Mouse (Mus musculus) 3T3-L1 (cell line): ENCODE results near the gene Gm7544.
"Not testable (repeated sequence)": the region's sequence is repeated elsewhere in the genome, so short reads cannot be mapped to it uniquely, and the experiment has no call there.

Experiments used
- DNase-seq: peaks from one replicate; pipeline ENCODE4 v3.0.0-alpha.2; 2015; ENCODE audit warnings: low read depth, low spot score

The Gm7544 gene

DNA sequence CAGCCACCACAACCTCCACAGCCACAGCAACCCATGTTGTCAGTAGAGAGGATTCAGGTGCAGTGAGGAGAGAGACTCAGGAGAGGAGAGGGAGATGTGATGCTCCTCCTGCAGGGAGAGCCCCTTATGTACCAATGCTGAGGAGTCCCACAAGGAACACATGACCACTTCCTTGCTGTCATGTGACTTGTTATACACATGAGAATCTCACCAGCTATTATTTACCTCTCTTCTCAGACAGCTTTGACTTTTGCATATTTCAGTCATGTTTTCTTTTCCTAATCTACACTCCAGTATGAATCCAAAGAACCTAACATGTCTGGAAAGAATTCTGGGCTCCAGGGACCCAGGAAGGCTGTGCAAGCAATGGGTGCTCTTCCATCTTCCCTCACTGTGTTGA is at the start of gene Gm7544:
Gene Gm7544 (minus strand): TSS at position 101 of the 400 bp plus-strand sequence.
- DNase-seq, result not testable (repeated sequence)

- DNase-seq, result not testable (repeated sequence)
Observed at GRCm38 (mm10) chr1:83000306-83000705, 44.5 kb upstream of the Gm7544 start, which contains the start of gene Gm47959. TSS of gene Gm47959 (plus strand) at chr1:83000548.

GRCm38 (mm10) chr1:82993947-82994346 is 38.1 kb upstream of the Gm7544 start:
- DNase-seq, result no peak

DNA sequence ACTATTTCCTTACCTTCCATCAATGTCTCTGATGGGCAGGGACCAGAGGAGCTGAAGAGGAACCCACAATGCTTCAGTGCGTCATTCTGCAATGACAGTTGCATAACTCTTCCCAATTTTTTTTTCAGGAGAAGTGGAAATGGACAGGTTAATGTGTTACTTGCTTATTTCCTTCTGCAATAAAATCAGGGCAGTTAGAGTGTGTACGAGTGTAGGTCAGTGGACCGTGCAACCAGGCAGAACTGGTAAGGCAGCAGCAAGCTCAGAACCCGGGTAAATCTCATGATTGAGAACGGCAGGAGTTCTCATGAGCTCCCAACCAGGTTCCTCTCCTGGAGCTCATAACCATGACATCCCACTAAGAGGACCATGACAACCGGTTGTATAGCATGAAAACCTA is 36.3 kb upstream of the Gm7544 start:
- DNase-seq, result no peak

DNA sequence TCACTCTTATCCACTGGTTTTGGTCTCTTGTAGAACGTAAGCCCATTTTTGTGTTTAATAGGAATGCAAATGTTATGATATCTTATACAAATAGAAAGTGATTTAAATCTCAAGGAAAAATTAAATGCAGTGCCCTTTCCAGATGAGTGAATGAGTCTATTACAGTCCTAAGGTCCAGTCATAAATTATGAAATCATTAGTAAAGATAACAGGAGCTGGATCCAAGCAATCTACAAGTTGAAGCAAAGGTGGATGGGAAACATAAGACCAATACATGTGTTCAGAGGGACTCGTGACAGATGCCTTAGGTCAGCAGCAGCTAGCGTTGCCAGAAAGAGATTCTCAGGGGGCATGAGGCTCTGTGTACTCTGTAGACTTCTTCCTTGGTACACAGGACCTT is 35.8 kb upstream of the Gm7544 start:
- DNase-seq, result no peak

DNA sequence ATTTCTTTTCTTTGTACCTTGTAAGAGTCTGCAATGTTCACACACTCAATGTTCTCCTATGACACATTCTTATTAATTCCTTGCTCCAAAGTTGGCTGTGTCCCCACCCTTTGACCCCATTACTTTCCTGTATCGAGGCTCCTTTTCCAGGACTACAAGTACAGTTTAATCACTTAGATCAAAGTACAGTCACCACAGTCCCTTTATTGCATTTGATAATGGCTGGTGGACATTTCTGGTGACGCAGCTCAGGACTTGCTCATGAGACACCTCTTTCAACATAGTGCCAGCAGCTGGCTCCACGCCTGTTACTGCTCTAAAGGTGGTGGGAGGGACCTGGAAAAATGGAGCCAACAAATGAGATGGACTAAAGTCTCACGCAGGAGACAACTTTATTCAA is 35.2 kb upstream of the Gm7544 start:
- DNase-seq, result no peak

DNA sequence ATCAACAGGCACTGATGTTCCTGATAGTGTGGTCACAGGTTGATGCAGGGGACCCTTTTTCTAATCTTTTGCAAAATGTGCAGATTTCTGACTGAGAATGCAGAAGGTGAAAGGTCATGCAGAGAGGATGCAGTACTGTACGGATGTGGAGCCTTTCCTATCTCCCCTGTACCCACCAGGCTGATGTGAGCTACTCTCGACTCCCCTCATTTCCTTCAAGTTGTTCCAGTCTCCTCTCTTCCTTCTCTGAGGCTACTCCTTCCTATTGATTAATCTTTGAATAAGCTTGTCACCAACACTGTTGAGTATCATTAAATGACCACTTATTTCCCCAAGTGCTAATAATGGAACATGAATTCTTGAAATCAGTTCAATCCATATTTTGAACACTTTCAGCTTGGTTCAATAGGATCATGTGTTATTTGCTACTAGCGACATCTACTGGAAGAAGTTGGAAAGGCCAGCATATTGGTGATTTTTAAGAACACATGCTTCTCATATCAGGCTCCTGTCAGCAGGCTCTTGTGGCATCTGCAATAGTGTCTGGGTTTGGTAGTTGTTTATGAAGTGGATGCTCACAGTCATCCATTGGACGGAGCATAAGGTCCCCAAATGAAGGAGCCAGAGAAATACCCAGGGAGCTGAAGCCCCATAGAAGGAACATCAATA is 31.9 kb upstream of the Gm7544 start:
- DNase-seq, result peak; percentile 89

- DNase-seq, result no peak
Observed at GRCm38 (mm10) chr1:82986738-82987137, 30.9 kb upstream of the Gm7544 start.

- DNase-seq, result peak; percentile 23
Observed at GRCm38 (mm10) chr1:82977840-82978239, 22.0 kb upstream of the Gm7544 start.

DNA sequence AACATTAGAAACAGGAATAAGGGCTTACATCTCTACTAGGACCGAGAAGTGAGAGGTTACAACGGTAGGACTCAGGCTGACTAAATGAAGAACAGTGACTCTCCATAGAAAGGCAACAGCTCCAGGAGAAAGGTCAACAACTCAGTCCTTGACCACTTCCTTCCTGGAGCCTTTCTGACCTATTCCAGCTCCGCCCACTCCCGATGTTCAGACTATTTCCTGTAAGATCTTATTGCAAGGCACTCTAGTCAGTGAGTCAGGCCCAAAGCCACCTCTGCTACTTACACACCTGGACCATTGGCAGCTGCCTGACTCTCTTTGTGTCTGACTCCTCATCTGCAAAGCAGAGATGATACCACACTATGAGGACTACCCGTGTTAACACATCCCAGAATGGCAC is 19.9 kb upstream of the Gm7544 start:
- peak; percentile 60 for DNase-seq

DNA sequence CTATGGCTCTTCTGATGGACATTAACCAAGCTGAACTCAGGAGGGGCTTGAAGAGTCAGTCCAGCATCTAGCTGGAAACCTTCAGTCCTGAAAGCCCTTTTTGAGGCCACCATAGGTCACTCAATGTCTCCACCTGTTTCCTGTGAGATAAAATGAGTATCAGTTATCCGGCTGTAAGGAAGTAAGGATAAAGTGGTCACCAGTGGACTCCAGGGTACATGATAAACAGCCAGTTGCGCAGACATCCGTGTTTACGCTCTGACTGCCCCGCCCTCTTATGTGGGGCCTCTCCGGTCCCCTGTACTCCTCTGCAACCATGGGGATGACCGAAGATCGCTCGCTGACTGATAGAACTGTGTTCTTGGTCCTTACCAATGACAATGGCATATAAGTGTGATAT is 18.5 kb upstream of the Gm7544 start:
- no peak for DNase-seq

DNA sequence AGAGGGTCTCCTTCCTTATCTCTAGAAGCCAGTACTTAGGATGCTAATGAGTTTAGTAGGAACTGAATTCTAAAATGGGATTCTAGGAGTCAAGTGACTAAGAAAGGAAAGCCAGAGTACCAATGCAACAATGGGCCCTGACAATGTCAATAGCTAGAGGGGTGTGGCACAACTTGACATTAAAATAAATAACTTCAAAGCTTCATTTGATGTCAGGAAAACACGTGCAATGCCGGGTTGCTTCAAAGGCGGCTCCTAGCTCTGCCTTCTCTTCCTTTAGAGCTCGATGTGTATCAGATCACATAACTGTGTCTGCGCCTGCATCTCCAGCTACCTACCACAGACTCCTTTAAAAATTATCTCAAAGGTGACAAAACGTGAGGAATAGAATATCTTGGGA is 18.1 kb upstream of the Gm7544 start:
- DNase-seq, result no peak

DNA sequence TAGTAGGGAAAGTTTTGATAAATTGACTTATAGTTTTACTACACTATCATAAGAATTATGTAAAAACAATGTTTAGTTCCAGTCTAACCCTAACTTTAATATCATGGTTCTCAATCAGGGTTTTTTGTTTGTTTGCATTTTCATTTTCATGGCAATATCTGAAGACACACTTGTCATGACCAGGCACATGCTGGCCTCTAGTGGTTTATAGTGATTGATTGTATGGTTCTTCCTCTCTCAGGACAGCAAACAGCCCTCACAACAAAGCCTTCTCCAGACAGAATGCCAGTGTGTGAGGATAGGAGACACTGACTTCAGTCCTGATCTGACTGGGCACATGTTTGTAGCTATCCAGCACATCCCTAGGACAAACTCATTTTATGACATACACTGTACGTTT is 17.4 kb upstream of the Gm7544 start:
- peak; percentile 52 for DNase-seq

DNA sequence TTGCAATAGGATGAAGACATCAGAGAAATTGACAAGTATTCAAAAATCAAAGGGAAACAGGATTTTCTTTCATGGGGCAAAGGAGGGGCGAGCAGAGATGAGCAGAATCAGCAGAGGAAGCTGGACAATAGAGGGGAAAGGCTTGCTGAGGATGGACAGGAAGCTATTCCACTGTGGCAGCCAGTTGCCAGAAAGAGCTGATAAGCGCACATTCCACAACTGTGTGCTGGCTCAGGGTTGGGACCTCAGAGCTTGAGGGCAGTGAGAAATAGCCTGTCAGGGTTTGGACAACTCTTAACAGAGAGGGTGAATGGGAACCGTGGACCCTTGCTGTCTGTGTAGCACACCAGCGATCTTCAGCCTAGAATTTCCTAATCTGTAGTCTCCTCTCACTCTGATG is 16.2 kb upstream of the Gm7544 start:
- peak; percentile 90 for DNase-seq

- no peak for DNase-seq
Observed at GRCm38 (mm10) chr1:82966413-82966812, 10.6 kb upstream of the Gm7544 start.

DNA sequence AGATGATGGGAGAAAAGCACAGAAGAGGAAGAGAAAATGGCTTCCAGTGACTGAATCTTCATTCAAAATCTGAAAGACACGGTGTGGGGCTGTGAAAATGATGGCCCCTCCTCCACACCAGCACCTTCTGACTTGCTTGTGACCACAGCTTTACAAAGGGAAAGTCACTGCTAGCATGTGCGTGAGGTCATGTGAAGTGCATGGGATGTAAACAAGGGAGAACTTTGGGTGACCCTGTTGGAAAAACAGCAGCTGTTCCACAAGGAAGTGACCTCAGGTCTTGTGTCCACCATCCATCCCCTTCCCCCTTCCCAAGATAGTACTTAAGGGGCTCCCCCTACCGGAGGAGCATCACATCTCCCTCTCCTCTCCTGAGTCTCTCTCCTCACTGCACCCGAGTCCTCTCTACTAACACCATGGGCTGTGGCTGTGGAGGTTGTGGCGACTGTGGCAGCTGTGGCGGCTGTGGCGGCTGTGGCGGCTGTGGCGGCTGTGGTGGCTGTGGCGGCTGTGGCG is 4.1 kb upstream of the Gm7544 start, which contains the start of gene Gm47955:
Gene Gm47955 (plus strand): TSS at position 417 of the 516 bp plus-strand sequence.
- DNase-seq, result no peak

GRCm38 (mm10) chr1:82948601-82949000 is 7.2 kb downstream of the Gm7544 start:
- DNase-seq, result no peak

DNA sequence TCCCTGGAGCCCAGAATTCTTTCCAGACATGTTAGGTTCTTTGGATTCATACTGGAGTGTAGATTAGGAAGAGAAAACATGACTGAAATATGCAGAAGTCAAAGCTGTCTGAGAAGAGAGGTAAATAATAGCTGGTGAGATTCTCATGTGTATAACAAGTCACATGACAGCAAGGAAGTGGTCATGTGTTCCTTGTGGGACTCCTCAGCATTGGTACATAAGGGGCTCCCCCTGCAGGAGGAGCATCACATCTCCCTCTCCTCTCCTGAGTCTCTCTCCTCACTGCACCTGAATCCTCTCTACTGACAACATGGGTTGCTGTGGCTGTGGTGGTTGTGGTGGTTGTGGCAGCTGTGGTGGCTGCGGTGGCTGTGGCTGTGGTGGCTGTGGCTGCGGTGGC is 9.8 kb downstream of the Gm7544 start:
- DNase-seq, result not testable (repeated sequence)

DNA sequence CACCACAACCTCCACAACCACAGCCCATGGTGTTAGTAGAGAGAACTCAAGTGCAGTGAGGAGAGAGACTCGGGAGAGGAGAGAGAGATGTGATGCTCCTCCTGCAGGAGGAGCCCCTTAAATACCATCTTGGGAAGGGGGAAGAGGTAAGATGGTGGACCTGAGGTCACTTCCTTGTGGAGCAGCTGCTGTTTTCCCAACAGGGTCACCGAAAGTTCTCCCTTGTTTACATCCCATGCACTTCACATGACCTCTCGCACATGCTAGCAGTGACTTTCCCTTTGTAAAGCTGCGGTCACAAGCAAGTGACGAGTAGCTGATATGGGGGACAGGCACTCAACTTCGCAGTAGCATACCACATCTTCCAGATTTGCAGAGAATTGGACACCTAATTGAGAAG is 12.5 kb downstream of the Gm7544 start, which contains the start of gene A030003K21Rik:
Gene A030003K21Rik (minus strand): TSS at position 94 of the 400 bp plus-strand sequence.
- not testable (repeated sequence) for DNase-seq

DNA sequence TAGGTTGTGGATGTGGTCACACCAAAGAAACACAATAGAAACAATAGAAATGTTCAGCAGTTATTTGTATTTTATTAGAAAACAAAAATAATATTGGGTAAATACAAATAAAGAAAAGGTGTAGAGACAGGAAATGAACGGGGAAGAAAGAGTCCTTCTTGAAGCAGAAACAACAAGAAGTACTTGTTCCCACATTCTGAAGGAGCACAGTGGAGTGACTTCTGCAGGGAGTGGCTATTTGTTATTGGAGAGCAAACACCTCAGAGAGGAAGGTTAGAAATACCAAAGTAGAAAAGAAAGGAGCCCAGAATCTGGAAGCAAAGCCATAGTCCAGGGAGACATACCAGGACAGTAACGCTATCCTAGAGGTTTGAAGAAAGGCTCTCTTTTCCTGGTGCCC is 13.3 kb downstream of the Gm7544 start:
- DNase-seq, result not testable (repeated sequence)

DNA sequence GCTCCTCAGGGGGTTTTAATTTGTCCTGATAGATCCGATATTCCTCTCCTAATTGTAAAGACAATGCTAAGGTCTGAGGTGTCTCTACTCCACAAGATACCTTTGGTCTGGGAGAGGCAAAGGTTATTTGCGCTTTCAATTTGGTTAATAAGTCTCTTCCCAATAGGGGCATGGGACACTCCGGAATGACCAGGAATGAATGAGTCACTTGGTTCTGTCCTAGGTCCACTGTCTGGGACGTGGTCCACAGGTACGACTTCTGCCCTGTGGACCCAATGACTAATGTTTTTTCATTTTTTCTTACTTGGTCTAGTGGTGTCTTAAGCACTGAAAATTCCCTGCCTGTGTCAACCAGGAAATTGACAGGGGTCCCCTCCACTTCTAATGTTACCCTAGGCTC is 17.1 kb downstream of the Gm7544 start:
- DNase-seq, result no peak

- DNase-seq, result not testable (repeated sequence)
Observed at GRCm38 (mm10) chr1:82931326-82931725, 24.5 kb downstream of the Gm7544 start, which contains the start of gene Gm6217. TSS of gene Gm6217 (minus strand) at chr1:82931399.

DNA sequence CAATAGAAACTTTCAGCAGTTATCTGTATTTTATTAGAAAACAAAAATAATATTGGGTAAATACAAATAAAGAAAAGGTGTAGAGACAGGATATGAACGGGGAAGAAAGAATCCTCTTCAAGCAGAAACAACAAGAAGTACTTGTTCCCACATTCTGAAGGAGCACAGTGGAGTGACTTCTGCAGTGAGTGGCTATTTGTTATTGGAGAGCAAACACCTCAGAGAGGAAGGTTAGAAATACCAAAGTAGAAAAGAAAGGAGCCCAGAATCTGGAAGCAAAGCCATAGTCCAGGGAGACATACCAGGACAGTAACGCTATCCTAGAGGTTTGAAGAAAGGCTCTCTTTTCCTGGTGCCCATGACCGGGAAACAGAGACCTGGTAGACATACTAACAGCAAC is 25.3 kb downstream of the Gm7544 start:
- not testable (repeated sequence) for DNase-seq
